Mouse (Mus musculus) kidney, adult 2 months (tissue): ENCODE measurements around the gene Ero1lb.

Experiments
- CTCF ChIP-seq: fragments of 200-500 bp; conservative IDR thresholded peaks from 2 replicates; pipeline ENCODE4 v1.5.1; 2011; ENCODE audit warnings: low read depth, mild to moderate bottlenecking, control low read depth, low read length, moderate library complexity, mixed read lengths; ENCODE audit not compliant: insufficient read depth, insufficient read length
- POLR2A ChIP-seq: fragments of 200-500 bp; IDR thresholded peaks from one replicate; pipeline ENCODE4 v1.6.1; 2011; ENCODE audit warnings: low read depth, low read length, control low read depth

DNA sequence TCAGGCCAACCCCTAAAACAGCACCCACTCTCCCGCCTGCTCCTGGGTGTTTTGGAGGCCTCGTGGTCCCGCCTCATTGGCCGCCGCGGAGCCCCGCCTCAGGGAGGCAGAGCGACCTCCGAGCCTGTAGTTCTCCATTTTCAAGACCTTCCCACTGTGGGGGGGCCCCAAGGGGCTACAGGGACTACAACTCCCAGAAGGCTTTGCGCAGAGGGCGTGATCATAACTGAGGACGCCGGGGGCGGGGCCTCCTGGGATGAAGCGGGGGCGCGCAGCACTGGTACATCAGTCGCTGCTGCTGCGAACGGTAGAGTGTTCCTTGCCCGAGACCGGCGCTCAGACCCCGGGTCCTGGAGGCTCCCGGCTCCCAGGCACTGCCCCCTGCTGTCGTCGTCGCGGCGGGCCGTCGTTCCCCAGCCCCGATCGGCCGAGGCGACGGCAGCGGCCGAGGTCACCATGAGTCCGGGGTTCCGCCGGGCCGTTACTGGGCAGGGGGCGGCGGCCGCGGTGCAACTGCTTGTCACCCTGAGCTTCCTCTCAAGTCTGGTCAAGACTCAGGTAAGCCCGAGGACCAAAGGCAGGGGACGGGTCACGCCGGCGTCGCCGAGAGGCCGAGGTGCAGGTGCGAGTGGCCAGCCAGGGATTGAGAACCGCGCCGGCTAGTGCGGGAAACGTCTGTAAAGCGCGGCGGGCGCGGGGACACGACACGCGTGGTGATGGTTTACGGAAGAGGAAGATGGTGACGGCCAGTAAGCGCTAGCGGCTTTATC is at the start of gene Ero1lb:
- TF ChIP-seq CTCF (no peak), POLR2A (no peak)
